Mouse (Mus musculus): ENCODE measurements around the gene Fbxl18.

DNA sequence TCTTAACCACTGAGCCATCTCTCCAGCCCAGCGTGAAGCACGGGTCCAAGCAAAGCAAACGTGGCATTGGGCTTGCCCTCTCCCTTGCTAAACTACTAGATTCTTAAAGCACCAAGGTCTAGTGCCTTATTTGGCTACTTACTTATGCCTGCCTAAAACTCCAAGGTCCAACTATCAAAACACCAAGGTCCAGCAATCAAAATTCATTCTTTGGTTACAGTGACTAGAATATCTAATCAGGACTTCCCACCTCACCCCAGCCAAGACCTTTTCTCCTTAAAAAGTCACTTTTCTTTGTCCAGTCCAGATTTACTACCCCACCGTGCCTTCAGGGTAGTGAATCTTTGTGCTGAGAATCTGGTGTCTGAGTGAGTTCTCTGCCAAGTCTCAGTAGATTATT is 3.1 kb upstream of the Fbxl18 start:
- TF ChIP-seq POLR2A (IDR thresholded peaks at IDR 0.05; ENCODE audit: extremely low read depth, insufficient read depth, low read length): no peak
- TF ChIP-seq CTCF (IDR thresholded peaks at IDR 0.05; ENCODE audit: extremely low read depth, insufficient read depth, low read length): no peak
